Mouse (Mus musculus) brown adipose tissue, adult 24 weeks (tissue): ENCODE data around the gene Lrfn2. TPM values are rescaled to one million over a fixed set of nuclear protein-coding genes. Genes with fewer than 3 reads are reported as not detected.
A peak's percentile ranks its signal among the peaks of the same experiment; 100 is the strongest.

ENCODE experiments used
- H3K27ac ChIP-seq: fragments of 200-500 bp; replicated peaks from 2 replicates; pipeline ENCODE4 v1.5.1; 2012; ENCODE audit warnings: low read depth, mild to moderate bottlenecking, low read length
- H3K4me1 ChIP-seq: fragments of 200-500 bp; 2 replicates; pipeline ENCODE4 v1.6.1; 2012; ENCODE audit warnings: low read length, mixed read lengths; ENCODE audit not compliant: control insufficient read depth, insufficient read depth, insufficient read length
- H3K4me3 ChIP-seq: fragments of 200-500 bp; 2 replicates; pipeline ENCODE4 v1.5.1; 2012; ENCODE audit warnings: low read depth, mild to moderate bottlenecking, low read length, moderate library complexity; ENCODE audit not compliant: insufficient read depth
- polyA plus RNA-seq: library from polyadenylated mRNA; stranded (reverse); fragments of >200 nt; gene quantifications from 2 replicates; pipeline ENCODE4 v1.2.4, GENCODE M21; 2012; ENCODE audit not compliant: missing spikeins, insufficient read depth, insufficient read length

Lrfn2 gene
- not detected in 2 replicates for polyA plus RNA-seq

GRCm38 (mm10) chr17:48931621-48932405, at the start of gene Lrfn2:
TSS of gene Lrfn2 (plus strand) at chr17:48932379.
- H3K27ac ChIP-seq, result no peak within 1 kb of the TSS
- no peaks in the 10 kb centered on the region for H3K4me1 ChIP-seq
- peak within 1 kb of the TSS; percentile 62 for H3K4me3 ChIP-seq

GRCm38 (mm10) chr17:48887472-48888385, 44.5 kb upstream of the Lrfn2 start:
- H3K4me1 ChIP-seq, result no peaks in the 10 kb centered on the region
- no peak overlapping the region for H3K4me3 ChIP-seq
- H3K27ac ChIP-seq, result no peak overlapping the region

DNA sequence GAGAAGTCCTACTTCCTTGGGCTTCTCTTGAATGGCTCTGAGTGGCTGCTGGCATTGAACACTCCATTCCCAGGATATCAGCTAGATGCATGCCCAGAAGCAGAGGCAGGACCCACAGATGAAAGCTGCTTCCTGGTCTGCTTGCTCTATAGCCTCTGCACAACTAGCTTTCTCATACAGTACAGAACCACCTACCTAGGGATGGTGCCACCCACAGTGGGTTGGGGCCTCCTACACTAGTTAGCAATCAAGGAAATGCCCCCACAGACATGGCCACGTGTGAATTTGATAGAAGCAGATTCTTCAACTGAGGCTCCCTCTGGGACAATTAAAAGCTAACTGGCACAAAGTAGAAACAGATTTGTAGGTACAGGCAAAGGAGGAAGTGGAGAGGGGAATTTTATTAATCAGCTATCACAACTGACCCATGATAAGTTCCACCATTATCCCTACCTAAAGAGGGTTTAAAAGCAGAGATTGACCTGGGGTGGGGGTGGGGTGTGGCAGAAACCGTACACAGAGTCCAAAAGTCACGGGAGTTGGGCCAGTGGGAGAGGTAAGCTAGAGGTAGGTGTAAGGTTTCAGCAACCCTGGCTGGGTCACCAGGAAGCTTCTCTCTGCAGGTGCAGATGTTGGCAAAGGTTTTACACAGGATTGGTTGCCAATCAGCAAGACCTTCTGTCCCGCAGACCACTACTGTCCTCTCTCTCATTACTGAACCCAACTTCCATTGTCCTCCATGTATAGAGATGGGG, 26.7 kb upstream of the Lrfn2 start:
- H3K27ac ChIP-seq, result no peak overlapping the region
- no peaks in the 10 kb centered on the region for H3K4me1 ChIP-seq
- H3K4me3 ChIP-seq, result no peak overlapping the region

GRCm38 (mm10) chr17:48913437-48913836, 18.7 kb upstream of the Lrfn2 start:
- no peak overlapping the region for H3K27ac ChIP-seq
- H3K4me1 ChIP-seq, result no peaks in the 10 kb centered on the region
- no peak overlapping the region for H3K4me3 ChIP-seq

DNA sequence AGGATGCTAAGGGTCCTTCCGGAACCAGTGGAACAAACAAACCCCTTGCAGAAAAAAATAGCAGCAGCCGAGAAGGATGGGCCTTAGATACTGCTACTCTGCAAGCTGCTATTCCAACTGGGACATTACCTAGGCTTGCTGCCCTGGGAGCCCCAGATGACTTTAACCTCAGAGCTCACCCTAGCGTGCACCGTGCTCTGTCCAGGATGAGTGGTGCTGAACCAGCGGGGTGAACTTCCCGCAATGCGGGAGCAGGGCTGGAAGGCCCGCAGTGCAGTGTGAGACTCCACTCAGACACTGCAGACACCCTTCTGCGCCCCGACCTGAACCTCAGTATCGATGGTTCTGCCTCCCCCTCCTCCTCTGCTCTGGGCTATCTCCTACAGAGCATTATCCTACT, 14.8 kb upstream of the Lrfn2 start:
- Histone ChIP-seq H3K4me1 (no peaks in the 10 kb centered on the region), H3K27ac (no peak overlapping the region), H3K4me3 (no peak overlapping the region)

DNA sequence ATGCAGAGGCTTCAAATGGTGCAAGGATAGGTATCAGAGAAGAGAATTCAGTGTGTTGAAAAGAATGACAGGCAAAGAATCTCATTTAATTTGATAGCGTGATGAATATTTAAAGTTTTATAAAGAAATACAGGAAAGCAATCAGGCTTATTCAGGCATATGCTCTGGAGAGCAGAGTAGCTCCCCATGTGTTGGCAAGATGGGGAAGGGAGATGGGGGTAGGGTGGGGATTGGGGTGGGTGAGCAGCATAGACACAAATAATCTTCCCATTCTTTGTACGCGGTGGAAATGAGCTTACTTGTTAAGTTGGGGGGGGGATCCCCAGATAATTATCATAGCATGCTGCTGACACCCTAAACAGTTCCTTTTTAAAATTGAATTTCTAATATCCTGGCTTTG, 13.7 kb upstream of the Lrfn2 start:
- no peak overlapping the region for H3K4me3 ChIP-seq

GRCm38 (mm10) chr17:48922905-48923304, 9.3 kb upstream of the Lrfn2 start:
- H3K27ac ChIP-seq, result no peak overlapping the region
- H3K4me3 ChIP-seq, result no peak overlapping the region
- H3K4me1 ChIP-seq, result no peaks in the 10 kb centered on the region

More for the DNA sequence above, 13.7 kb upstream of the Lrfn2 start:
- H3K27ac ChIP-seq, result no peak overlapping the region
- H3K4me1 ChIP-seq, result no peaks in the 10 kb centered on the region

DNA sequence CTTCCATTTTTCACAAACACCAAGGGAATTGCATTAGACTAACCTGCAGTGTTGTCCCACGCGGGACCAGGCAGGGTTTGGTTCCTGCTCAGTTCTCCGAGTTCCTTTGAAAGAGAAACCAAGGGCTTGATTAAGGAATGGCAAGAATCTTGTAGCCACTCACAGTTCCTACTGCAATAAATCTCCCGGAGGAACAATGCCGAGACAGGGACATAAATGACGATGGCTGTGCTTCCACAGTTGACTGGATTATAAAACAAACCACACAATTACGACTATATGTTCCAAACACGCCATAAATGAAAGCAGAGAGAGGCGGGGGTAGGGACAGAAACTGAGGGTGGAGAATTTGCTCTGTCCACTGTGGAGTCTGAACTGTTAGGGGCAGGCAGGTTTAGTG, 6.8 kb upstream of the Lrfn2 start:
- Histone ChIP-seq H3K4me3 (no peak overlapping the region), H3K27ac (no peak overlapping the region), H3K4me1 (no peaks in the 10 kb centered on the region)

- Histone ChIP-seq H3K4me3 (no peak overlapping the region), H3K4me1 (no peaks in the 10 kb centered on the region), H3K27ac (no peak overlapping the region)
Observed at GRCm38 (mm10) chr17:48930994-48931393, 1.2 kb upstream of the Lrfn2 start.

DNA sequence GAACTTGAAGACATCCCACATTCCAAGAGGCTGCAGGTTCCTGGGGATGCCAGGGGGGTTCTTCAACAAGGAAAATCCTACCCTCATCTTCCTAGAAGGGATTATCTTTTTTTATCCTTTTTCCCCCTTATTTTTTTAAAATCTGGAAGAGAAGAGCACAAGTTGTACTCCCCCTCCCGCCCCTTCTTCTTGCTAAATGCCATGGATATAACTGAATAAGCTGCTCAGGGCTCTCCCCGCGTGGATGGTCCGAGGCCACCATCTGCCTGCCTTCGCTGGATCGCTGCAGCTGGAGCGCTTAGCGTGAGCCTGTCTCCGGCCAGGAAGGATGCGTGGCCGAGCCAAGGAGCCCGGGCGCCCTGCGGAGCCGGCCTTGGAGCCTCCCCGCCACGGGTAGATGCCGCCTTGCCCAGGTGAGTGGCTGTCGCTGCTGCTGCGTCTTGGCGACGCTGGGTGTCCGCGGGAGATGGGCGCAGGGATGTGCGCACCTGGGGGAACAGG, 277 bp downstream of the Lrfn2 start:
- Histone ChIP-seq H3K4me3 (no peak overlapping the region), H3K4me1 (no peaks in the 10 kb centered on the region), H3K27ac (no peak overlapping the region)

- Histone ChIP-seq H3K4me3 (no peak overlapping the region), H3K4me1 (no peaks in the 10 kb centered on the region)
Observed at GRCm38 (mm10) chr17:48932916-48933315, 737 bp downstream of the Lrfn2 start.

DNA sequence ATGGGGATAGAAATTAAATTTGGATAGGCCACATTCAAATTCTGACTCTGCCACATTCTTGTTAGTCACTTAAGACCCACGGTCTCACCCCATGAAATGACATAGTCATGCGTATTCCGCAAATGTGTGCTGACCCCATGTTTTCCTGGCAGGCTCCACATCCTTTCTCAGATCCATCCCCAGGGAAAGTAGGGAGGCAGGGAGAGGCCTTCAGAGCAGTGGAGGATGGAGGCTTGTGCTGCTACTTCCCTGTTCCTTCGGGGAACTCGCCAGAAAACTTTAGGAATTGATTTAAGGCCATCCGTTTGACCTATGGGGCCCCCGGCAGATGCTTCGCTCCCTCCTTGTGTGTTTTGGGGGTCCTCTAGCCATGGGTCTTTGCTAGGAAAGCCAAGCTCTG, 3.0 kb downstream of the Lrfn2 start:
- Histone ChIP-seq H3K4me1 (no peaks in the 10 kb centered on the region), H3K4me3 (no peak overlapping the region), H3K27ac (no peak overlapping the region)

More at GRCm38 (mm10) chr17:48932916-48933315, 737 bp downstream of the Lrfn2 start:
- no peak overlapping the region for H3K27ac ChIP-seq

DNA sequence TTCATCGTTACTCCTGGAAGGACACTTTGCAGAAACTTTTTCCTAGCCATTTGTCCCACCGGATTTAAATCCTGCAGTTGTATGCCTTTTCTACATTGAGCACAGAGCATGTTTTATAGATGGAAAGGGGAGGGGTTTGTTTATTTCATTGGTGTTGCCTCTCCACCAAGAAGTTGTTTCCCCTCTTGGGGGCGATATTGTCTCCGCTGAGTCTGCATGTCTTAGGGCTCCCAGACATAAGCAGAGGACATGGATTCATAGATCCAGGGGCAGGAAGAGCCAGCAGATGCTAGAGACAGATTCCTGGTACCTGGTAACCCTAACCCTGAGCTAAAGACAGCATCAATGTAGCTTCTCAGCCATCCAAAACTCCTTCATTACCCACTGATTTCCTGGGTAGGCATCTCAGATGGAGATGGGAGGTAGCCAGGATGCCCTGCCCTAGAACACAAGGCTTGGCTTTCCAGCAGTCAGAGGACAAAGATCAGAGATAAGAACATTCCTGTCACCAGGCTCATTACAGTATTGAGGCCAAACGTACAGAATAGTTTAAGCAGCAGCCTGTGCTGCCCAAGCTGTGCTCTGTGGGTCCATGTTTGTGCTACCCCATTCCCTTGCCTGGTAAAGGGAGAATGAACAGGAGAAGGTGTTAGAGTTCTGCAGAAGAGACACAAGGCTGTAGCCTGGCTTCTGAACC, 4.4 kb downstream of the Lrfn2 start:
- Histone ChIP-seq H3K4me3 (no peak overlapping the region), H3K4me1 (no peaks in the 10 kb centered on the region), H3K27ac (no peak overlapping the region)

- H3K27ac ChIP-seq, result no peak overlapping the region
- no peak overlapping the region for H3K4me3 ChIP-seq
- no peaks in the 10 kb centered on the region for H3K4me1 ChIP-seq
Observed at GRCm38 (mm10) chr17:48938711-48939220, 6.6 kb downstream of the Lrfn2 start.
